Mouse (Mus musculus) hindbrain, embryonic 13.5 days (tissue): ENCODE results near the gene Zfp512b. TPM values are rescaled to one million over a fixed set of nuclear protein-coding genes. Genes with fewer than 3 reads are reported as not detected.

Source experiments
- microRNA-seq: library from miRNA; unstranded; fragments of <30 nt; microRNA quantifications from one replicate; pipeline ENCODE4, GENCODE M21; 2016
- polyA plus RNA-seq: library from polyadenylated mRNA; unstranded; fragments of >200 nt; fragmentation: Nextera tagmentation; extraction: Ambion mirVana; gene quantifications from 2 replicates; pipeline ENCODE4 v1.2.1, GENCODE M21; 2015

Gene Zfp512b
- polyA plus RNA-seq, 1 experiment from 2014 or later: 68.0 TPM

Small RNA genes within 50 kb of the gene (microRNA-seq; reads per million reads assigned to microRNA genes)
- not detected for gene Mir7006

Other genes starting within 250 kb of the Zfp512b start
- gene Zgpat, start 227.9 kb downstream of the Zfp512b start, polyA plus RNA-seq: 69.2 and 69.8 TPM in 2 replicates
- 87.8 and 88.4 TPM in 2 replicates for gene Arfrp1, start 227.4 kb downstream of the Zfp512b start, polyA plus RNA-seq
- 43.7 and 45.0 TPM in 2 replicates for gene Lime1, start 212.7 kb downstream of the Zfp512b start, polyA plus RNA-seq
- gene Zbtb46, start 133.4 kb downstream of the Zfp512b start, polyA plus RNA-seq: 22.4 and 23.5 TPM in 2 replicates
- 0.10 TPM in 1 of 2 replicates, not detected in the other for gene Abhd16b, start 99.6 kb downstream of the Zfp512b start, polyA plus RNA-seq
- 116 and 121 TPM in 2 replicates for gene Tpd52l2, start 95.7 kb downstream of the Zfp512b start, polyA plus RNA-seq
- 206 and 217 TPM in 2 replicates for gene Dnajc5, start 72.3 kb downstream of the Zfp512b start, polyA plus RNA-seq
- gene Uckl1, start 7.9 kb downstream of the Zfp512b start, polyA plus RNA-seq: 61.3 and 67.1 TPM in 2 replicates
- gene Prpf6, start 935 bp downstream of the Zfp512b start, polyA plus RNA-seq: 63.7 and 67.7 TPM in 2 replicates
- gene Samd10, start 6.4 kb upstream of the Zfp512b start, polyA plus RNA-seq: 169 and 175 TPM in 2 replicates
- gene Gm29797, start 64.2 kb upstream of the Zfp512b start, polyA plus RNA-seq: 0.27 TPM in 1 of 2 replicates, not detected in the other
- gene Sox18, start 78.8 kb upstream of the Zfp512b start, polyA plus RNA-seq: 19.1 and 20.2 TPM in 2 replicates
- gene Tcea2, start 87.5 kb upstream of the Zfp512b start, polyA plus RNA-seq: 36.0 and 42.4 TPM in 2 replicates
- 43.6 and 44.4 TPM in 2 replicates for gene Rgs19, start 101.2 kb upstream of the Zfp512b start, polyA plus RNA-seq
- not detected in 2 replicates for gene Lkaaear1, start 105.6 kb upstream of the Zfp512b start, polyA plus RNA-seq
- 79.2 and 83.9 TPM in 2 replicates for gene Oprl1, start 122.2 kb upstream of the Zfp512b start, polyA plus RNA-seq
- gene Myt1, start 170.5 kb upstream of the Zfp512b start, polyA plus RNA-seq: 35.0 and 36.2 TPM in 2 replicates
- gene Pcmtd2, start 245.1 kb upstream of the Zfp512b start, polyA plus RNA-seq: 33.6 and 35.0 TPM in 2 replicates